Mouse (Mus musculus): Measurements from ENCODE around the gene Eif3g.

Eif3g gene

GRCm38 (mm10) chr9:20898511-20899073 is at the start of gene Eif3g:
Eif3g (minus strand) TSS chr9:20898623.
- peak; percentile 77 to 79 for DNase-seq (ENCODE audit: low spot score in 2 of 2)

GRCm38 (mm10) chr9:20946066-20946880 is 47.9 kb upstream of the Eif3g start:
- no peak for DNase-seq (ENCODE audit: low spot score in 2 of 2)

GRCm38 (mm10) chr9:20944697-20945370 is 46.4 kb upstream of the Eif3g start:
- no peak for DNase-seq (ENCODE audit: low spot score in 2 of 2)

DNA sequence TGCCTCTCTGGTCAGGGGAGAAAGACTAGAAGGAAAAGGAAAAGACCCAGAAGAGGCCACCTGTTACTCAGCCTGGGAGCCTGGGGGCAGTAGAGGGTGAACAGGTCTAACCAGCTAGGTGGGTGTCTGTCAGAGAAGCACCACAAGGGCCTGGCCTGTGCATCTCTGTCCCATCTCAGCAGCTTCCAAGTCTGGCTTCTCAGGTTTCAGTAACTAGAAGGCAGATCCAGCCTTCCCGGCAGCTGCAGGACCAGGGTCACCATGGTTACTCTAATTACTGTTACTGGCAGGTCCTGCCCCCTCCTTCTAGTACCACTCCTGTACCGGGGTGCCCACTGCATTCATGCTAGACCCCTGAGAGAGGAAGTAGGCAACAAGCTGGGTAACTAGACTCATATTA is 45.5 kb upstream of the Eif3g start:
- no peak for DNase-seq (ENCODE audit: low spot score in 2 of 2)

- peak; percentile 30 for DNase-seq (ENCODE audit: low spot score in 2 of 2)
Measured at GRCm38 (mm10) chr9:20943396-20943795, 45.0 kb upstream of the Eif3g start.

DNA sequence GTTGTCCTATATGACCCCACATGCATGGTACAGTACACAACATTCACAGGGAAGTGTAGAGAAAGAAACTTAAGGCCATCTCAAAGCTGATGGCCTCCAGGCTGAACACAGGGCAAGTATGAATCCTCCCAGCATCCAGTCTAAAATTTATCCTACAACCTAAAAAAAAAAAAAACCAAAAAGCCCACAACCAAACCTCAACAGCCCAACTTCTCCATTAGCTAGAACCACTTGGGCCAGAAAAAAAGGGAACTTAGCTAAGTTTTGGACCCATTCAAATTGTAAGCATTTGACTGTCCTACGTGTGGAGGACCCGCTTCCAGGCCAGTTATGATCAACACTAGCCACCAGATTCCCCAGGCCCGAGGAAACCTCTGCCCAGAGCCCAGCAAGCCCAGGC is 24.8 kb upstream of the Eif3g start:
- DNase-seq (ENCODE audit: low spot score in 2 of 2): no peak

GRCm38 (mm10) chr9:20916160-20916559 is 17.7 kb upstream of the Eif3g start:
- DNase-seq (ENCODE audit: low spot score in 2 of 2): no peak

DNA sequence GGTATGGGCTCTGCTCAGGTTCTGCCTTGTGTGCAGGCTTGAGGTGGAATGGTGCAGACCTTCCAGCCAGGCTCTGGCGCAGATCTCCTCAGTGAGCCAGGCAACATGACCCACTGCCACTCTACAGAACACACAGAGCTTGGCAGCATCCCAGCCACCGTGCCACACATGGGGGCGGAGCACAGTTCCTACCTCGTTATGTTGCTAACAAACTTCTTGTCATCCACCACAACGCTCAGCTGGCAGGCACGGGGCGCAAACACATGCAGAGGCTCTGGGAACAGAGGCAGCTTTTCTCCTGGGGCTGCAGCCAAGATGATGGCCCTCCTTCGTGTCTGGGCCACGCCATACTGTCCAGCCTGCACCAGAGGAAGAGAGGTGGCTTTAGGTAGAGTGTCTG is 11.5 kb upstream of the Eif3g start:
- DNase-seq (ENCODE audit: low spot score in 2 of 2): no peak

DNA sequence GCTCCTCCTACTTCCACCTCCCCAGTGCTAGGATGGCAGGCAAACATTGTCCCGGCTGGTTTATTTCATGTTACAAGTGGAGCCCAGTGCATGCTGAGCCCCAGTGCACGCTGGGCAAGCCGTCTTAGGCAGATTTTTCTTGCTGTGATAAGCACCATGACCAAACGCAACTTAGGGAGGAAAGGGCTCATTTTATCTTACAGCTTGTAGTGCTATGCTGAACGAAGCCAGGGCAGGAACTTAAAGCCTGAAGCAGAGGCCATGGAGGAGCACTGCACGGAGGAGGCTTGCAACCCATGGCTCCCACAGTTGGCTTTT is 3.7 kb upstream of the Eif3g start:
- no peak for DNase-seq (ENCODE audit: low spot score in 2 of 2)

DNA sequence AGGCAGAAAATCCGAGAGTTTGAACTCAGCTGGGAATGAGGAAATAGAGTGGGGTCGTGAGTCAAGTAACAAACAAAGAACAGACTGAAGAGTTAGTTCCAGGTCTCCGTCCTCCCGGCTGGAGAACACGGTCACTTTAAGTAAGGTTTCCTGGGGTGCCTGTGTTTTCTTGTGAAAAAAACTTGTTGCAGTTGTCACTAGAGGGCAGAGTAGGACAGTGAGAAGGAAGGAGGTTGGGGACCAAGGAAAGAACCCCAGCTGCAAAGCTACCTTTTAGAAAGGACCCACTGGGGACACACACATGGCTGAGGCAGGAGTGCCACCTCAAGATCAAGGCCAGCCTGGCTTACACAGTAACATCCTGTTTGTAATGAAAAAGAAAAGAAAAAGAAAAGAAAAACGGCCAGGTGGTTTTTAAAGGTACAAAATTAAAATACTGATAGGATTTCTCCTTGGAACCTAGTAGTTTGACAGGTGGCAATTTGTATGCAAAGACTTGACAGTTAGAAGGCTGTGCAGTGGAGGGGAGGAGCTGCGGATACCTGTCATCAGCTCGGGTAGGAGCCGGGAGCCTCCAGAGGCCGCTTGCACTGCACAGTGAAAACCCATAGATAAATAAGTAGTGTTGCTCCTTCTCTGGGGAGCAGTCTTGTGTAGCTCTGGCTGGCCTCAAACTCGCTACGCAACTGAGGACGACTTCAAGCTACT is 3.2 kb upstream of the Eif3g start:
- no peak for DNase-seq (ENCODE audit: low spot score in 2 of 2)

GRCm38 (mm10) chr9:20897736-20898510 is 500 bp downstream of the Eif3g start:
- DNase-seq (ENCODE audit: low spot score in 2 of 2): no peak

DNA sequence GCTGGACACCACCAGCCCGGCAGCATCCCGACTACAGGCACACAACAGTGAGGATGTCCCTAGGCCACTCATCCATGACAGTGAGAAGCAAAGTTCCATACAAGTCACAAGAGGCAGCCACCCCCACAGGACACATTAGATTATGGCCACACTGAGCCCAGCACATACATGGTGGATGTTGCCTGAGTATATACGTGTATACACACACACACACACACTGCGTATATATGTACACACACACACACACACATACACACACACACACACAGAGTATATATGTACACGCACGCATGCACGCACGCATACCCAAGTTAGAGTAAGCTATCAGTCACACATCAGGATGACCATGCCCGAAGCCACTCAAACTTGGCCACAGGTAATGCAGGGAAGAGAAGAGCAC is 3.0 kb downstream of the Eif3g start:
- no peak for DNase-seq (ENCODE audit: low spot score in 2 of 2)

DNA sequence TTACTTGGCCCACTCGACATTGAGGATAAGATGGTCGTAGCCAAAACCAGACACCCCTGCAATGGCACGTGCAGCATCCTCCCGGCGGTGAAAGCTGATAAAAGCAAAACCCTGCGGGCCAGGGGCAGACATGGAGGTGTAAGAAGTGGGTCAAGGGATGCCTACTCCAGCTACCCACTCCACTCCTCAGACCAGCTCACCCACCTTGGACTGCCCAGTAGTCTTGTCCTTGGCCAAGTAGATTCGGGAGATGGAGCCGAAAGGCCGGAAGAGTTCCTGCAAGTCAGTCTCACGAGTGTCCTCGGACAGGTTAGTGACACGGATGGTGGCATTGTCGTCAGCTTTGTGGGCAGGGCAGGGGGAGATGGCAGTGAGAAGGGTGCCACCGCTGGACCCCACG is 3.8 kb downstream of the Eif3g start:
- no peak for DNase-seq (ENCODE audit: low spot score in 2 of 2)

- no peak for DNase-seq (ENCODE audit: low spot score in 2 of 2)
Measured at GRCm38 (mm10) chr9:20893590-20894343, 4.7 kb downstream of the Eif3g start.

GRCm38 (mm10) chr9:20893069-20893468 is 5.4 kb downstream of the Eif3g start:
- no peak for DNase-seq (ENCODE audit: low spot score in 2 of 2)

DNA sequence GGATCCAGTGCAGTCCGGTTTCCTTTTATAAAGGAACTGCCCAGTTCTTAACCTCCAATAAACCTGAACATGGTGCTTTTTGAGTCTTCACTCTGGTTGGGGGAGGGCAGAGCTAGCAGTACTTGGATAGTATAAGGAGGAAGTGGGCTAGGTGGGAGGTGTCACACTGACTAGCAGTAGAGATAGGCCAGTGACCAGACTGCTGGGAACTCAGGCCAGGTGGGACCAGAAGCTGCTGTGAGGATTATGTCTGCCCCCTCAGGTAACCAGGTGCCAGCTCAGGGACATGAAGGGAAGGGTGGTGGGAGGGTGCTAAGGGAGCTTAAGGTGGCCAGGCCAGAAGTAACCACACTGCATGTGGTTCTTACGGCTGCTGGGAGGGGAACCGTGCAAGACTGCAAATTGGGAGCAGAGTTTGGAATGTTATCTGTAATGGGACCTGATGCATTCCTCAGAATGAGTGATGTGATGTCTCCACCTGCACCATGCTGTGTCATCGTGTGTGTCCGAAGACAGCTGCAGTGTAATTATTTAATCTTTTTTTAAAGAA is 6.2 kb downstream of the Eif3g start:
- DNase-seq (ENCODE audit: low spot score in 2 of 2): no peak

DNA sequence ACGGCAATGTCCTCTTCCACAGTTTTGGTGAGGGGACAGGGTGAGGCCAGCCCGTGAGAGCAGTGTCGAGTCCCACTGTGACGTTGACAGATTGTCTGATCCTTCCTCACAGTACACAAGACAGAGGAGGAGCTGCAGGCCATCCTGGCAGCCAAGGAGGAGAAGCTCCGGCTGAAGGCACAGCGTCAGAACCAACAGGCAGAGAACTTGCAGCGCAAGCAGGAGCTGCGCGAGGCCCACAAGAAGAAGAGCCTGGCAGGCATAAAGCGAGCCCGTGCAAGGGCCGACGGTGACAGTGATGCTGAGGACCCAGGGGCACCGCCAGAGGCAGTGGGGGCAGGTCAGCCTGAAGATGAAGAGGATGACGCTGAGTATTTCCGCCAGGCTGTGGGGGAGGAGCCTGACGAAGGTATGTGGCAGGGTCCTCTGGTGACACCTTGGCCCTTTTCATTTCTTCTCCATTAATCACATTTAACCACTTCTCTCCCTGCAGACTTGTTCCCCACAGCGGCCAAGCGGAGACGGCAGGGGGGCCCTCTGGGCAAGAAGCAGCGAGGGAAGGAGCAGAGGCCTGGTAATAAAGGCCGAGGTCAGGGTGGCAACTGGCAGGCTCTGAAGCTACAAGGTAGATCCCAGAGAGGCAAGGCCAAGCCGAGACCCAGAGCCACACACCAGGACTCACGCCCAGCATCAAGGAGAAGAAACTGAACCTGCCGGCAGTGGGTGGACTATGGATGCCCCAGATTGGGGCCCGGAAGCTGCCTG is 6.9 kb downstream of the Eif3g start:
- DNase-seq (ENCODE audit: low spot score in 2 of 2): no peak

- DNase-seq (ENCODE audit: low spot score in 2 of 2): no peak
Measured at GRCm38 (mm10) chr9:20890411-20890810, 8.0 kb downstream of the Eif3g start.

DNA sequence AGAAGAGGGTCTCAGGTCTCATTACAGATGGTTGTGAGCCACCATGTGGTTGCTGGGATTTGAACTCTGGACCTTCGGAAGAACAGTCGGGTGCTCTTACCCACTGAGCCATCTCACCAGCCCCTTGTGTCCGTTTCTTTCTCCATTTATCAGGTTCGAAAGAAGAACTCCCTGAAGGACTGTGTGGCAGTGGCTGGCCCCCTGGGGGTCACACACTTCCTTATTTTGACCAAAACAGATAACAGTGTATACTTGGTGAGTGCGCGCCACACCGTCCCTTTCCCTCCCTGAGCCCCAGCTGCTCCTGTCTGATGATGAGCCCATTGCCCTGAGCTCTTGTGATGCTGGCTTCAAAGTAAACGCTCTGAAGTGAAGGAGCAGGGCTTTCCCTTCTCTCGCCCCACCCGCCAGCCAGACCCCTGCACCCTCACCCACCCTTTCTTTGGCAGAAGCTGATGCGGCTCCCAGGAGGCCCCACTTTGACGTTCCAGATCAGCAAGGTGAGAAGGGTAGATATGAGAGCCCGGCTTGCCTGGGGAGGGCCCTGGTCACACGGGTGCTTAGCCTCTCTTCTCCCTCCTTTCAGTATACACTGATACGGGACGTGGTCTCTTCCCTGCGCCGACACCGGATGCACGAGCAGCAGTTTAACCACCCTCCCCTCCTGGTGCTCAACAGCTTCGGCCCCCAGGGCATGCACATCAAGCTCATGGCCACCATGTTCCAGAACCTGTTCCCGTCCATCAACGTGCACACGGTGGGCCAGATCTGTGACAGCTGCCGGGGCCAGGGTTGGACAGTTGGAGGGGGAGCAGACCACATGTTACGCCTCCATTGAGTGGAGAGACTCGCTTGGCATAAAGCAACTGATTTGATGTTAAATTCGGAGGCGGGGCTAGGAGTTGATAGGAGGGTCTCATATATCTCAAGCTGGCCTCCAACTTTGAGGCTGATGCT is 9.0 kb downstream of the Eif3g start:
- DNase-seq (ENCODE audit: low spot score in 2 of 2): no peak

Measured in urinary bladder, adult 18-20 months (tissue).